Mouse (Mus musculus) midbrain, embryonic 13.5 days (tissue): ENCODE results near the gene Map1s. TPM values are rescaled to one million over a fixed set of nuclear protein-coding genes. Genes with fewer than 3 reads are reported as not detected.

Experiments
- microRNA counts: library from miRNA; unstranded; fragments of <30 nt; microRNA quantifications from one replicate; lab custom pipeline; 2016
- microRNA-seq: library from miRNA; unstranded; fragments of <30 nt; microRNA quantifications from one replicate; pipeline ENCODE4, GENCODE M21; 2016
- polyA plus RNA-seq: library from polyadenylated mRNA; unstranded; fragments of >200 nt; fragmentation: Nextera tagmentation; extraction: Ambion mirVana; gene quantifications from 2 replicates; pipeline ENCODE4 v1.2.1, GENCODE M21; 2015

Gene Map1s
- polyA plus RNA-seq, 1 experiment from 2014 or later = 61.0 TPM

MicroRNAs within 50 kb of the gene (microRNA counts, 519-probe panel; counts per million panel counts)
- 110 counts per million, percentile 56 among the panel's probes with 10 or more counts for microRNA mmu-miR-1969 (lab: Ali Mortazavi, UCI)

Small RNA genes within 50 kb of the gene (microRNA-seq; reads per million reads assigned to microRNA genes)
- gene Mir1969 = 7.6 reads per million, percentile 25 among the genes with 10 or more reads in this experiment
- 1.4 reads per million for gene Mir7067

Other genes starting within 250 kb of the Map1s start
- 87.5 and 99.4 TPM in 2 replicates for gene Pgpep1, start 245.5 kb upstream of the Map1s start, polyA plus RNA-seq
- gene Lsm4, start 232.7 kb upstream of the Map1s start, polyA plus RNA-seq = 176 and 201 TPM in 2 replicates
- gene Jund, start 207.0 kb upstream of the Map1s start, polyA plus RNA-seq = 65.1 and 97.7 TPM in 2 replicates
- 0.07 and 0.08 TPM in 2 replicates for gene Iqcn, start 202.5 kb upstream of the Map1s start, polyA plus RNA-seq
- gene Gm3336, start 187.4 kb upstream of the Map1s start, polyA plus RNA-seq = not detected in 2 replicates
- 0.15 and 0.28 TPM in 2 replicates for gene Pde4c, start 182.2 kb upstream of the Map1s start, polyA plus RNA-seq
- gene Rab3a, start 151.3 kb upstream of the Map1s start, polyA plus RNA-seq = 261 and 275 TPM in 2 replicates
- gene Mpv17l2, start 145.0 kb upstream of the Map1s start, polyA plus RNA-seq = 36.2 and 38.4 TPM in 2 replicates
- gene Pik3r2, start 129.2 kb upstream of the Map1s start, polyA plus RNA-seq = 78.9 and 87.2 TPM in 2 replicates
- gene Mast3, start 100.9 kb upstream of the Map1s start, polyA plus RNA-seq = 14.6 and 18.3 TPM in 2 replicates
- gene Il12rb1, start 97.5 kb upstream of the Map1s start, polyA plus RNA-seq = not detected in 2 replicates
- gene Arrdc2, start 66.2 kb upstream of the Map1s start, polyA plus RNA-seq = 7.7 and 10.5 TPM in 2 replicates
- 19.6 and 26.9 TPM in 2 replicates for gene Kcnn1, start 42.7 kb upstream of the Map1s start, polyA plus RNA-seq
- 160 TPM in 2 replicates for gene Ccdc124, start 32.0 kb upstream of the Map1s start, polyA plus RNA-seq
- gene Slc5a5, start 13.2 kb upstream of the Map1s start, polyA plus RNA-seq = 0.67 and 0.73 TPM in 2 replicates
- gene Rpl18a, start 8.5 kb upstream of the Map1s start, polyA plus RNA-seq = 2,682 and 2,717 TPM in 2 replicates